Mouse (Mus musculus): Measurements from ENCODE around the gene March11. TPM values are rescaled to one million over a fixed set of nuclear protein-coding genes. Genes with fewer than 3 reads are reported as not detected.
A peak's percentile ranks its signal among the peaks of the same experiment; 100 is the strongest.

March11 gene
- 10 to 100 TPM; 12.4 to 13.5 TPM for total RNA-seq (2021)

GRCm38 (mm10) chr15:26308629-26309230, at the start of gene March11:
Gene March11 (plus strand): TSS chr15:26309048.
- intact Hi-C loops (cut with DNase I), result loop anchor here (5.0 kb wide), 1 partner anchor 311 kb away; no protein-coding TSS in a partner anchor
- peak; percentile 80 for DNase-seq (ENCODE audit: extremely low spot score in 1 of 2, low spot score in 2 of 2)

- DNase-seq (ENCODE audit: extremely low spot score in 1 of 2, low spot score in 2 of 2), result no peak
- intact Hi-C loops (cut with DNase I), result no loop called here
Observed at GRCm38 (mm10) chr15:26262336-26262735, 46.5 kb upstream of the March11 start.

- no peak for DNase-seq (ENCODE audit: extremely low spot score in 1 of 2, low spot score in 2 of 2)
- intact Hi-C loops (cut with DNase I), result no loop called here
Observed at GRCm38 (mm10) chr15:26269596-26269995, 39.3 kb upstream of the March11 start.

- intact Hi-C loops (cut with DNase I), result no loop called here
- no peak for DNase-seq (ENCODE audit: extremely low spot score in 1 of 2, low spot score in 2 of 2)
Observed at GRCm38 (mm10) chr15:26276035-26276511, 32.8 kb upstream of the March11 start.

- no peak for DNase-seq (ENCODE audit: extremely low spot score in 1 of 2, low spot score in 2 of 2)
- intact Hi-C loops (cut with DNase I), result no loop called here
Observed at GRCm38 (mm10) chr15:26276608-26277007, 32.2 kb upstream of the March11 start.

GRCm38 (mm10) chr15:26291871-26292270, 17.0 kb upstream of the March11 start:
- intact Hi-C loops (cut with DNase I), result no loop called here
- no peak for DNase-seq (ENCODE audit: extremely low spot score in 1 of 2, low spot score in 2 of 2)

- no peak for DNase-seq (ENCODE audit: extremely low spot score in 1 of 2, low spot score in 2 of 2)
- intact Hi-C loops (cut with DNase I), result no loop called here
Observed at GRCm38 (mm10) chr15:26292811-26293210, 16.0 kb upstream of the March11 start.

- DNase-seq (ENCODE audit: extremely low spot score in 1 of 2, low spot score in 2 of 2), result no peak
- intact Hi-C loops (cut with DNase I), result no loop called here
Observed at GRCm38 (mm10) chr15:26293215-26293614, 15.6 kb upstream of the March11 start.

- intact Hi-C loops (cut with DNase I), result no loop called here
- no peak for DNase-seq (ENCODE audit: extremely low spot score in 1 of 2, low spot score in 2 of 2)
Observed at GRCm38 (mm10) chr15:26298668-26299067, 10.2 kb upstream of the March11 start.

GRCm38 (mm10) chr15:26309291-26309931, 563 bp downstream of the March11 start:
- DNase-seq (ENCODE audit: extremely low spot score in 1 of 2, low spot score in 2 of 2), result peak; percentile 27 to 57
- intact Hi-C loops (cut with DNase I), result loop anchor here (5.0 kb wide), 1 partner anchor 312 kb away; no protein-coding TSS in a partner anchor

GRCm38 (mm10) chr15:26319866-26320265, 11.0 kb downstream of the March11 start:
- no peak for DNase-seq (ENCODE audit: extremely low spot score in 1 of 2, low spot score in 2 of 2)
- intact Hi-C loops (cut with DNase I), result no loop called here

- intact Hi-C loops (cut with DNase I), result no loop called here
- no peak for DNase-seq (ENCODE audit: extremely low spot score in 1 of 2, low spot score in 2 of 2)
Observed at GRCm38 (mm10) chr15:26320402-26320801, 11.6 kb downstream of the March11 start.

- intact Hi-C loops (cut with DNase I), result no loop called here
- no peak for DNase-seq (ENCODE audit: extremely low spot score in 1 of 2, low spot score in 2 of 2)
Observed at GRCm38 (mm10) chr15:26322804-26323203, 14.0 kb downstream of the March11 start.

- no peak for DNase-seq (ENCODE audit: extremely low spot score in 1 of 2, low spot score in 2 of 2)
- intact Hi-C loops (cut with DNase I), result loop anchor here (5.0 kb wide), 1 partner anchor 330 kb away; no protein-coding TSS in a partner anchor
Observed at GRCm38 (mm10) chr15:26327157-26327556, 18.3 kb downstream of the March11 start.

- intact Hi-C loops (cut with DNase I), result no loop called here
- DNase-seq (ENCODE audit: extremely low spot score in 1 of 2, low spot score in 2 of 2), result peak in 1 of 2 experiments; percentile 5
Observed at GRCm38 (mm10) chr15:26335791-26336190, 26.9 kb downstream of the March11 start.

- intact Hi-C loops (cut with DNase I), result no loop called here
Observed at GRCm38 (mm10) chr15:26337775-26338174, 28.9 kb downstream of the March11 start.

GRCm38 (mm10) chr15:26338343-26338742, 29.5 kb downstream of the March11 start:
- no peak for DNase-seq (ENCODE audit: extremely low spot score in 1 of 2, low spot score in 2 of 2)
- intact Hi-C loops (cut with DNase I), result no loop called here

More at GRCm38 (mm10) chr15:26337775-26338174, 28.9 kb downstream of the March11 start:
- DNase-seq (ENCODE audit: extremely low spot score in 1 of 2, low spot score in 2 of 2), result no peak

GRCm38 (mm10) chr15:26340490-26340889, 31.6 kb downstream of the March11 start:
- DNase-seq (ENCODE audit: extremely low spot score in 1 of 2, low spot score in 2 of 2), result no peak
- intact Hi-C loops (cut with DNase I), result no loop called here

- intact Hi-C loops (cut with DNase I), result no loop called here
- no peak for DNase-seq (ENCODE audit: extremely low spot score in 1 of 2, low spot score in 2 of 2)
Observed at GRCm38 (mm10) chr15:26340966-26341365, 32.1 kb downstream of the March11 start.

GRCm38 (mm10) chr15:26344329-26344728, 35.5 kb downstream of the March11 start:
- DNase-seq (ENCODE audit: extremely low spot score in 1 of 2, low spot score in 2 of 2), result peak in 1 of 2 experiments; percentile 23
- intact Hi-C loops (cut with DNase I), result no loop called here
